Mouse (Mus musculus): ENCODE results near the gene Mtus2. TPM values are rescaled to one million over a fixed set of nuclear protein-coding genes. Genes with fewer than 3 reads are reported as not detected.

Mtus2 gene
- polyA plus RNA-seq, 1 experiment: 8.7 TPM

DNA sequence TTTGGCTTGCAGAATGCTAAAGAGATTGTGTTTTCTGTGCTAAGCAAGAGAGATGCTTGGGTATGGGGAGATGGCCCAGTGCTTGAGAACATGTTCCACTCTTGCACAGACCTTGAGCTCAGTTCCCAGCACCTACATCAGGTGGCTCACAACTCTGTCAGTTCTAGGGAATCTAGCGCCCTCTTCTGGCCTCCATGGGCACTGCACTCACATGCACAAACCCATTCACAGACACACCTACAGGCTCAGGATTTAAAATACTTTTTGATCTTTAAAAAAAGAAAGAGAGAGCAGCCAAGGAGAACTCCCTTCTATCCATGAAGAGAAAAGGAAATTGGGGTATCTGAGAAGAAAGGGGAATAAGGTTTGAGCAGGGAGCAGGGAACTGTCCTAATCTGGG lies 287.4 kb downstream of the Mtus2 start:
- H3K4me3 ChIP-seq (ENCODE audit: control insufficient read depth, insufficient read depth, low read length): no peak overlapping the region
- H3K36me3 ChIP-seq (ENCODE audit: control insufficient read depth, insufficient read depth, low read length): no peaks in the 10 kb centered on the region
- no peaks in the 10 kb centered on the region for H3K27me3 ChIP-seq (ENCODE audit: control insufficient read depth, insufficient read depth, low read length)
- TF ChIP-seq CTCF (IDR thresholded peaks at IDR 0.05; ENCODE audit: borderline replicate concordance, control insufficient read depth, extremely low read depth, insufficient read depth, low read length, poor library complexity) (no peak), POLR2A (IDR thresholded peaks at IDR 0.05; ENCODE audit: control insufficient read depth, extremely low read depth, insufficient read depth, low read length, poor library complexity) (no peak)
- H3K27ac ChIP-seq (ENCODE audit: control insufficient read depth, insufficient read depth, low read length): no peak overlapping the region
- H3K4me1 ChIP-seq (replicated peaks; ENCODE audit: control insufficient read depth, insufficient read depth, low read length): no peaks in the 10 kb centered on the region
- WGBS: 46% methylated on average over 1 of the region's 1 CpGs
- no peak for DNase-seq

GRCm38 (mm10) chr5:148245386-148245785 lies 288.3 kb downstream of the Mtus2 start:
- Histone ChIP-seq H3K36me3 (ENCODE audit: control insufficient read depth, insufficient read depth, low read length) (no peaks in the 10 kb centered on the region), H3K4me3 (ENCODE audit: control insufficient read depth, insufficient read depth, low read length) (no peak overlapping the region)

DNA sequence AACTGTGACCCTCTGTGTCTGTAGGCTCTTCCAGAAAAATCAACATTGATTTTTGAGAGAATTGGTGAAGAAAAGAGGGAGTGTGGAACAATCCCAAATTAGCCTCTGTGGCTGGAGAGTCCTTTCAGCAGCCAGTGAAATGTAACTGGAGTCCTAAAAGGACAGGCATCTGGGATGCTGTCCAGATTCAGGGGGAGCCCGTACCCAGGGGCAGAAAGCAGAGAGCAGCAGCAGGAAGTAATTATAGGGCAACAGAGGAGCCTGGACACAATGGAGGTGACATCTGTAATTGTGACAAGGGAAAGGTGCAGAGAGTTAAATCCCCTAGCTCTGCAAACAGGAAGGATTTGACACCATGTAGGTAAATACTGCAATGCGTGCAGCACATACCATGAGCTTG lies 291.1 kb downstream of the Mtus2 start:
- Histone ChIP-seq H3K27me3 (ENCODE audit: control insufficient read depth, insufficient read depth, low read length) (no peaks in the 10 kb centered on the region), H3K4me1 (replicated peaks; ENCODE audit: control insufficient read depth, insufficient read depth, low read length) (no peaks in the 10 kb centered on the region), H3K36me3 (ENCODE audit: control insufficient read depth, insufficient read depth, low read length) (no peaks in the 10 kb centered on the region), H3K4me3 (ENCODE audit: control insufficient read depth, insufficient read depth, low read length) (no peak overlapping the region), H3K27ac (ENCODE audit: control insufficient read depth, insufficient read depth, low read length) (no peak overlapping the region)
- DNase-seq: no peak
- WGBS: 35% methylated on average over 2 of the region's 2 CpGs
- TF ChIP-seq CTCF (IDR thresholded peaks at IDR 0.05; ENCODE audit: borderline replicate concordance, control insufficient read depth, extremely low read depth, insufficient read depth, low read length, poor library complexity): no peak
- TF ChIP-seq POLR2A (IDR thresholded peaks at IDR 0.05; ENCODE audit: control insufficient read depth, extremely low read depth, insufficient read depth, low read length, poor library complexity): no peak

More at GRCm38 (mm10) chr5:148245386-148245785, 288.3 kb downstream of the Mtus2 start:
- WGBS: 95% methylated on average over 2 of the region's 2 CpGs
- TF ChIP-seq CTCF (IDR thresholded peaks at IDR 0.05; ENCODE audit: borderline replicate concordance, control insufficient read depth, extremely low read depth, insufficient read depth, low read length, poor library complexity): no peak
- no peak for TF ChIP-seq POLR2A (IDR thresholded peaks at IDR 0.05; ENCODE audit: control insufficient read depth, extremely low read depth, insufficient read depth, low read length, poor library complexity)
- no peaks in the 10 kb centered on the region for H3K4me1 ChIP-seq (replicated peaks; ENCODE audit: control insufficient read depth, insufficient read depth, low read length)
- no peak overlapping the region for H3K27ac ChIP-seq (ENCODE audit: control insufficient read depth, insufficient read depth, low read length)
- no peaks in the 10 kb centered on the region for H3K27me3 ChIP-seq (ENCODE audit: control insufficient read depth, insufficient read depth, low read length)
- DNase-seq: no peak

GRCm38 (mm10) chr5:148251847-148252246 lies 294.7 kb downstream of the Mtus2 start:
- no peaks in the 10 kb centered on the region for H3K36me3 ChIP-seq (ENCODE audit: control insufficient read depth, insufficient read depth, low read length)
- no peak for TF ChIP-seq POLR2A (IDR thresholded peaks at IDR 0.05; ENCODE audit: control insufficient read depth, extremely low read depth, insufficient read depth, low read length, poor library complexity)
- no peak for TF ChIP-seq CTCF (IDR thresholded peaks at IDR 0.05; ENCODE audit: borderline replicate concordance, control insufficient read depth, extremely low read depth, insufficient read depth, low read length, poor library complexity)
- no peak for DNase-seq
- no peaks in the 10 kb centered on the region for H3K4me1 ChIP-seq (replicated peaks; ENCODE audit: control insufficient read depth, insufficient read depth, low read length)
- no peaks in the 10 kb centered on the region for H3K27me3 ChIP-seq (ENCODE audit: control insufficient read depth, insufficient read depth, low read length)
- H3K27ac ChIP-seq (ENCODE audit: control insufficient read depth, insufficient read depth, low read length): no peak overlapping the region
- H3K4me3 ChIP-seq (ENCODE audit: control insufficient read depth, insufficient read depth, low read length): no peak overlapping the region

DNA sequence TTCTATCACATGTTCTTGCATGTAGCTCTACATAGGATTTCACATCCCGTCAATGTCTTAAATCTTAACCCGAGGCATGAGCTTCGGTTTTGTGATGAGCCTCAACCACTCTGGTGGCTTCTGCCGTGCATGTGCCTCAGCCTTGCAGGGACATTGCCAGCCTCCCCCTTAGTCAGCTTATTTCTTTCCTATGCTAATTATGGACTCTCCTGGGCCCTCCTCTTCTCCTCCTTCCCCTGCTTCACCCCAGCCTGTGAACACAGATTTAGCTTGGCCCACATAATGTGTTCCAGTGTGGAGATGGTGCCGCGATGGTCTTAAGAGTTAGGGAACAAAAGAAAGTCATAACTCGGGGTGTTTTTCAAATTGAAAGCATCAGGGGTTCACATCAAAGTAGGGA lies 304.9 kb downstream of the Mtus2 start:
- DNase-seq: no peak
- H3K4me3 ChIP-seq (ENCODE audit: control insufficient read depth, insufficient read depth, low read length): no peak overlapping the region
- no peak for TF ChIP-seq CTCF (IDR thresholded peaks at IDR 0.05; ENCODE audit: borderline replicate concordance, control insufficient read depth, extremely low read depth, insufficient read depth, low read length, poor library complexity)
- no peak for TF ChIP-seq POLR2A (IDR thresholded peaks at IDR 0.05; ENCODE audit: control insufficient read depth, extremely low read depth, insufficient read depth, low read length, poor library complexity)
- no peak overlapping the region for H3K27ac ChIP-seq (ENCODE audit: control insufficient read depth, insufficient read depth, low read length)
- peaks cover 13% of the 10 kb centered on the region for H3K4me1 ChIP-seq (replicated peaks; ENCODE audit: control insufficient read depth, insufficient read depth, low read length)
- WGBS: 92% methylated on average over 7 of the region's 7 CpGs
- H3K36me3 ChIP-seq (ENCODE audit: control insufficient read depth, insufficient read depth, low read length): no peaks in the 10 kb centered on the region
- H3K27me3 ChIP-seq (ENCODE audit: control insufficient read depth, insufficient read depth, low read length): peaks cover 9% of the 10 kb centered on the region; the same call in 1 of the 2 replicates

GRCm38 (mm10) chr5:148264819-148265707 lies 307.9 kb downstream of the Mtus2 start:
- H3K27ac ChIP-seq (ENCODE audit: control insufficient read depth, insufficient read depth, low read length): no peak overlapping the region

More at GRCm38 (mm10) chr5:148264819-148265707, 307.9 kb downstream of the Mtus2 start:
- peak; percentile 16 for DNase-seq
- no peak for TF ChIP-seq POLR2A (IDR thresholded peaks at IDR 0.05; ENCODE audit: control insufficient read depth, extremely low read depth, insufficient read depth, low read length, poor library complexity)
- no peak for TF ChIP-seq CTCF (IDR thresholded peaks at IDR 0.05; ENCODE audit: borderline replicate concordance, control insufficient read depth, extremely low read depth, insufficient read depth, low read length, poor library complexity)
- Histone ChIP-seq H3K4me1 (replicated peaks; ENCODE audit: control insufficient read depth, insufficient read depth, low read length) (peaks cover 16% of the 10 kb centered on the region), H3K36me3 (ENCODE audit: control insufficient read depth, insufficient read depth, low read length) (no peaks in the 10 kb centered on the region), H3K4me3 (ENCODE audit: control insufficient read depth, insufficient read depth, low read length) (no peak overlapping the region), H3K27me3 (ENCODE audit: control insufficient read depth, insufficient read depth, low read length) (peaks cover 9% of the 10 kb centered on the region; the same call in 1 of the 2 replicates)
- WGBS: 5% methylated on average over 31 of the region's 32 CpGs
